Mouse (Mus musculus): ENCODE results near the gene Ptov1. TPM values are rescaled to one million over a fixed set of nuclear protein-coding genes. Genes with fewer than 3 reads are reported as not detected.

Ptov1 gene
- polyA plus RNA-seq, 1 experiment from 2014 or later: 518 TPM

DNA sequence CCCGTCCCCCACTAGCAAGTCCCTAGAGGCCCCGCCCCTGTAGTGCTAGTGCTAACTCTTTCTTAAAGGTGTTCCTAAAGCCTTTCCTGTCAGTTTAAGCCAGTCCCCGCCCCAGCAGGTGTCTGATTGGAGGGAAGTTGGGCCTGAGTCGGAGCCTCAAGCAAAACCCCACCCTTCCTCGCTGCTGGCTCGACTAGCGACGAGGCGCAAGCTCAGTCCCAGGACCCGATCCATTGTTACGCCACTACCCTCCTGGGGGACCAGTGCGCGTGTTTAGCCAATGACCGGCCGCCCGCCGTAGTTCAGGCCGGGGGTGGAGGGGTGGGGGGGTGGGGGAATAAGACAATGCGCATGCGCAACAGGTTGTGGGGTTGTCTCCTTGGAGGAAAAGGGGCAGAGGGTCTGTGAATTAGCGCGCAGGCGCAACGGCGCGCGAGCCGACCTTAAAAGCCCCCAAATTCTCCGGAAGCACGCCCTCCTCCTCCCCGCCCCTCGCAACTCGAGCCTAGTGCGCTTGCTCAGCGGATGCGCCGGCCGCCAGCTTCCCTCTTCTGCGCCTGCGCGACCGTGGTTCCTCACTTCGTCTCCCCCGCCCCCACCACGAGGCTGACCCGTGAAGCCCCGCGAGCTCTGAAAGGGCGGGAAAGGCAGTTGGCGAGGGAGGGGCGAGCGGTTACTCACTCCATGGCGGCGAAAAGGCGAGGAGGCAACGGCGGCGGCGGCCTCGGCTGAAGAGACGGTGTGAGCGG, 53.7 kb downstream of the Ptov1 start, which contains the start of the genes Nup62 and Il4i1:
Gene Nup62, plus strand, starts transcription at position 368 of the 749 bp plus-strand sequence.
Gene Il4i1, plus strand, starts transcription at position 667 of the 749 bp plus-strand sequence.
- peak within 1 kb of the TSS; percentile 78 for H3K4me3 ChIP-seq
- peak within 1 kb of the TSS; percentile 61 for H3K4me2 ChIP-seq
- no peaks in the 10 kb centered on the region for H3K27me3 ChIP-seq
- H3K9me3 ChIP-seq: no peaks in the 10 kb centered on the region
- peak within 1 kb of the TSS; percentile 90 for H3K27ac ChIP-seq (replicated peaks)
- ATAC-seq (ENCODE audit: low FRiP score, low read depth): peak; percentile 94
- no peaks in the 10 kb centered on the region for H3K36me3 ChIP-seq
- peaks cover 44% of the 10 kb centered on the region for H3K4me1 ChIP-seq (replicated peaks)
- whole genome bisulfite sequencing: 0% methylated on average over 61 of the region's 62 CpGs
- peak within 1 kb of the TSS; percentile 68 for H3K9ac ChIP-seq

DNA sequence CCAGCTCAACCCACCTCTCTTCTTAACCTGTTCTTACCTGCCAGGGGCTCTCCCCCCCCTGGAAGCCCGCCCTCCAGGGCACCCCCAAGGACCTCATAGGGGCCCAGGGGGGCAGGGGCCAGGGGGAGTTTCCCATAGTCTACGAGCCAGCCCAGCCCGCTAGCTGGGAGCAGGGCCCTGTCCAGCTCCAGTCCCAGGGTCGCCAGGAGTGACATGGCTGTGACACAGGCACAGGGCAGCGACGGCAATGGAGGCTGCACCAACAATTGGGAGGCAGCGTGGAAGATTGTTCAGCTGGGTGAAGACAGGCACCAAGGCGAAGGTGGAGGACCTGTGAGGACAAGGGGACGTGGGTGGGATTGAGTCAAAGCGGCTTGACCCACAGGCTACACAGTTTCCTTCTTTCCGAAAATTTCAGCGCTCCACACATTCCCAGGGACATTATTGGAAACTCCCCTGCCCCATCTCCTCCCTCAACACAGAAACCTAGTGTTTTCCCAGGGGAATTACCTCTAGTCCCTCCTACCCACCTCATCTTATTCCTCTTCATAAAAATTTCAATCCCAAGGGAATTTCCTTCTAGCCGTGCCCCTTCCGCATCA, 54.5 kb downstream of the Ptov1 start:
- Histone ChIP-seq H3K27me3 (no peaks in the 10 kb centered on the region), H3K4me3 (peak overlapping the region; percentile 78), H3K36me3 (no peaks in the 10 kb centered on the region), H3K9me3 (no peaks in the 10 kb centered on the region), H3K27ac (replicated peaks) (peak overlapping the region; percentile 90), H3K4me2 (peak overlapping the region; percentile 60), H3K4me1 (replicated peaks) (peaks cover 39% of the 10 kb centered on the region), H3K9ac (0 out of 2 replicates have a peak overlapping the region, but pooled peaks have one; percentile 5)
- WGBS: 25% methylated on average over 14 of the region's 14 CpGs
- peak; percentile 9; the same call in 1 of the 2 replicates for ATAC-seq (ENCODE audit: low FRiP score, low read depth)

GRCm38 (mm10) chr7:44814423-44814822, 55.2 kb downstream of the Ptov1 start:
- Histone ChIP-seq H3K27me3 (no peaks in the 10 kb centered on the region), H3K9ac (no peak overlapping the region), H3K4me2 (no peak overlapping the region), H3K9me3 (no peaks in the 10 kb centered on the region), H3K36me3 (no peaks in the 10 kb centered on the region), H3K4me1 (replicated peaks) (peaks cover 32% of the 10 kb centered on the region), H3K4me3 (no peak overlapping the region), H3K27ac (replicated peaks) (no peak overlapping the region)
- no peak for ATAC-seq (ENCODE audit: low FRiP score, low read depth)
- WGBS: 97% methylated on average over 4 of the region's 4 CpGs

DNA sequence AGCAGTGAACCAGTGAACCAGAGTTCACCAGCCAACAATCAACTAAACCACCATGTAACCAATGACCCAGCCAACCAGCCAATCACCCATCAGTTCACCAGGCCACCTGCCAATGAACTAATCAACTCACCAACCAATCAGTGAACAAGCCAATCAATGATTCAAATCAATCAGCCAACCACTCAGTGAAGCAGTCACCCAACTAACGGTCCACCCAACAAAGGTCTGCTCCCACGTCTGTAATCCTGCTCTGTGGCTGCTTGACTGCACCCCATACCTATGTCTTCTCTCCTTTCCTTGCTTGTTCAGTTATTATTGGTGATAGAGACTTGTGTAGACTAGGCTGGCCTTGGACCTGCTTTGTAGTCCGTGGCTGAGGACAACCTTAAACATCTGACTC, 55.6 kb downstream of the Ptov1 start:
- Histone ChIP-seq H3K27ac (replicated peaks) (no peak overlapping the region), H3K9me3 (no peaks in the 10 kb centered on the region), H3K4me1 (replicated peaks) (peaks cover 29% of the 10 kb centered on the region), H3K4me2 (no peak overlapping the region), H3K9ac (no peak overlapping the region), H3K4me3 (no peak overlapping the region), H3K27me3 (no peaks in the 10 kb centered on the region), H3K36me3 (no peaks in the 10 kb centered on the region)
- 96% methylated on average over 3 of the region's 3 CpGs for WGBS
- ATAC-seq (ENCODE audit: low FRiP score, low read depth): no peak

MicroRNAs encoded within 50 kb of the gene (microRNA counts, 519-probe panel; counts per million panel counts)
- microRNA mmu-miR-707: not detected

Small RNAs within 50 kb of the gene (microRNA-seq; reads per million reads assigned to microRNA genes)
- not detected for gene Mir707

Other genes starting within 250 kb of the Ptov1 start
- gene Myh14, start 198.9 kb downstream of the Ptov1 start, polyA plus RNA-seq (2015; fragmentation: Nextera tagmentation; extraction: Ambion mirVana): 3.3 and 4.4 TPM in 2 replicates
- not detected in 2 replicates for gene Izumo2, start 161.0 kb downstream of the Ptov1 start, polyA plus RNA-seq (2015; fragmentation: Nextera tagmentation; extraction: Ambion mirVana)
- gene Vrk3, start 121.4 kb downstream of the Ptov1 start, polyA plus RNA-seq (2015; fragmentation: Nextera tagmentation; extraction: Ambion mirVana): 29.1 and 32.4 TPM in 2 replicates
- 1.2 and 1.3 TPM in 2 replicates for gene Zfp473, start 118.7 kb downstream of the Ptov1 start, polyA plus RNA-seq (2015; fragmentation: Nextera tagmentation; extraction: Ambion mirVana)
- 45.8 and 49.5 TPM in 2 replicates for gene Nup62, start 53.7 kb downstream of the Ptov1 start, polyA plus RNA-seq (2015; fragmentation: Nextera tagmentation; extraction: Ambion mirVana)
- 1.0 and 1.3 TPM in 2 replicates for gene Il4i1, start 53.4 kb downstream of the Ptov1 start, polyA plus RNA-seq (2015; fragmentation: Nextera tagmentation; extraction: Ambion mirVana)
- gene Atf5, start 53.1 kb downstream of the Ptov1 start, polyA plus RNA-seq (2015; fragmentation: Nextera tagmentation; extraction: Ambion mirVana): 3.9 and 4.0 TPM in 2 replicates
- 90.1 and 99.1 TPM in 2 replicates for gene Akt1s1, start 20.8 kb downstream of the Ptov1 start, polyA plus RNA-seq (2015; fragmentation: Nextera tagmentation; extraction: Ambion mirVana)
- 109 and 118 TPM in 2 replicates for gene Tbc1d17, start 20.7 kb downstream of the Ptov1 start, polyA plus RNA-seq (2015; fragmentation: Nextera tagmentation; extraction: Ambion mirVana)
- gene Pnkp, start 12.6 kb downstream of the Ptov1 start, polyA plus RNA-seq (2015; fragmentation: Nextera tagmentation; extraction: Ambion mirVana): 29.1 and 30.6 TPM in 2 replicates
- gene Med25, start 22.9 kb upstream of the Ptov1 start, polyA plus RNA-seq (2015; fragmentation: Nextera tagmentation; extraction: Ambion mirVana): 145 and 164 TPM in 2 replicates
- 20.1 and 20.8 TPM in 2 replicates for gene Fuz, start 26.3 kb upstream of the Ptov1 start, polyA plus RNA-seq (2015; fragmentation: Nextera tagmentation; extraction: Ambion mirVana)
- 130 and 132 TPM in 2 replicates for gene Ap2a1, start 59.7 kb upstream of the Ptov1 start, polyA plus RNA-seq (2015; fragmentation: Nextera tagmentation; extraction: Ambion mirVana)
- gene Tsks, start 73.4 kb upstream of the Ptov1 start, polyA plus RNA-seq (2015; fragmentation: Nextera tagmentation; extraction: Ambion mirVana): 0.10 and 0.14 TPM in 2 replicates
- gene Cpt1c, start 105.1 kb upstream of the Ptov1 start, polyA plus RNA-seq (2015; fragmentation: Nextera tagmentation; extraction: Ambion mirVana): 56.1 and 58.1 TPM in 2 replicates
- 584 and 590 TPM in 2 replicates for gene Prmt1, start 116.8 kb upstream of the Ptov1 start, polyA plus RNA-seq (2015; fragmentation: Nextera tagmentation; extraction: Ambion mirVana)
- gene Irf3, start 127.9 kb upstream of the Ptov1 start, polyA plus RNA-seq (2015; fragmentation: Nextera tagmentation; extraction: Ambion mirVana): 57.4 and 58.1 TPM in 2 replicates
- gene Bcl2l12, start 128.9 kb upstream of the Ptov1 start, polyA plus RNA-seq (2015; fragmentation: Nextera tagmentation; extraction: Ambion mirVana): 12.8 and 13.3 TPM in 2 replicates
- gene Scaf1, start 146.6 kb upstream of the Ptov1 start, polyA plus RNA-seq (2015; fragmentation: Nextera tagmentation; extraction: Ambion mirVana): 49.8 and 56.5 TPM in 2 replicates
- 15.5 and 16.0 TPM in 2 replicates for gene Rras, start 148.2 kb upstream of the Ptov1 start, polyA plus RNA-seq (2015; fragmentation: Nextera tagmentation; extraction: Ambion mirVana)
- 14.6 and 15.3 TPM in 2 replicates for gene Prr12, start 183.1 kb upstream of the Ptov1 start, polyA plus RNA-seq (2015; fragmentation: Nextera tagmentation; extraction: Ambion mirVana)
- 63.9 and 69.8 TPM in 2 replicates for gene Nosip, start 192.6 kb upstream of the Ptov1 start, polyA plus RNA-seq (2015; fragmentation: Nextera tagmentation; extraction: Ambion mirVana)
- gene Prrg2, start 192.9 kb upstream of the Ptov1 start, polyA plus RNA-seq (2015; fragmentation: Nextera tagmentation; extraction: Ambion mirVana): 13.6 and 16.3 TPM in 2 replicates
- gene Rcn3, start 222.4 kb upstream of the Ptov1 start, polyA plus RNA-seq (2015; fragmentation: Nextera tagmentation; extraction: Ambion mirVana): 71.7 and 88.1 TPM in 2 replicates
- gene Fcgrt, start 234.1 kb upstream of the Ptov1 start, polyA plus RNA-seq (2015; fragmentation: Nextera tagmentation; extraction: Ambion mirVana): 33.9 and 36.9 TPM in 2 replicates

All from hindbrain, embryonic 15.5 days (tissue).